Mouse (Mus musculus) ZHBTc4 (cell line): Measurements from ENCODE around the gene Gm15319.
"Not testable (repeated sequence)": the region's sequence is repeated elsewhere in the genome, so short reads cannot be mapped to it uniquely, and the experiment has no call there.

Experiments
- DNase-seq: peaks from one replicate; pipeline ENCODE4 v3.0.0-alpha.2; 2011; ENCODE audit warnings: low read depth, low spot score

Gene Gm15319

GRCm38 (mm10) chr8:20297939-20298505 is 65.0 kb downstream of the Gm15319 start:
- DNase-seq = peak; percentile 30

- DNase-seq = peak; percentile 94
Observed at GRCm38 (mm10) chr8:20296803-20297702, 66.0 kb downstream of the Gm15319 start.

DNA sequence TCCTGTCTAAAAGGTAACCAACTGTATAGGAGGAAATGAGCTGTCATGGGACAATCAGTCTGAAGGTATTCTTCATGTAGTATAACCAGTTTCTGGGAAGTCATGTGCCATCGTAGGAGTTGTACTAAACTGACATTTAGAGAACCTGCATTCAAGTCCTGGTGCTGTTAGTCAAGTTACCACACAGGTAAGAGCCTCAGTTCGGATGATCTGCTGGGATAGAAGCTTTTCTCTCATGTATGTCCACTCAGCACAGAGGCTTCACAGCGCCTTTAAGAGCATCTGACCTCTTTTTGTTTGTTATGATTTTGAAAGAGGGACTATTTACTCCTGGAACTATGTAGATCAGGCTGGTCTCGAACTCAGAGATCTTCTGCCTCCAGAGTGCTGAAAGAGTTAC is 67.1 kb downstream of the Gm15319 start:
- not testable (repeated sequence) for DNase-seq

GRCm38 (mm10) chr8:20294826-20295225 is 68.2 kb downstream of the Gm15319 start:
- DNase-seq = not testable (repeated sequence)

DNA sequence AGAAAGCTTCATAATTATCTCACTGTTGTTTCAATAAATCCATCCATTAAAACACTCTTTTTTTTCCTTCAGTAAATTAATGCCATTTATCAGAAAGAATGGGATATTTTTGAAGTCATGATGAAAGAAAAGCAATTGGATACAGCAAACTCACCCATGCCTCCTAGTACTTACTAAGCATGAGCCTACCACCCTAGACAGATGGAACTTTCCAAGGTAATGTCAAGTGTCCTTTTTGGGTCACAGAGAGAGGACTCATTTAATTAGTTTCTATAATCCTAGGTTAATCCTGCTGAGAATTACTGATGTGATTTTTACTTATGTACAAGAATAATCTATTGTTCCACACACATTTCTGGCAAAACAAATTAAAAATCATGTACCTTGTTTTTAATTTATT is 69.0 kb downstream of the Gm15319 start:
- DNase-seq = not testable (repeated sequence)

DNA sequence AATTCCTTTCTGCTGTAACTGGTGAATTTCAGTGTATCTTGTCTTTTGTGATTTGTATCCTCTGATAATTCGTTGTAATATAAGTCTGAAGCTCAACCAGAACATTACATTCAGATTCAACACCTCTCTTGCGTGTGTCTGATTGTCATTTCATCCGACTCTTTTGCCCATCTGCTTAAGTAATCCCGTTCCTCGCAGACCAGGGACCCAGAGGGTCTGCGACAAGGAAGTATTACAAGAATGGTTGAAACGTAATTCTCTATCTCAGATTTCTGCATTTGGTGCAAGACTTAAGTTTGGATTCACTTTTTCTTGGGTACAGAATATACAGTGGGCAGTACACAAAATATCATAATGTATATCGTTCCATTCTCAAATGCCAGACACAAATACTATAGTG is 73.0 kb downstream of the Gm15319 start:
- DNase-seq = not testable (repeated sequence)

DNA sequence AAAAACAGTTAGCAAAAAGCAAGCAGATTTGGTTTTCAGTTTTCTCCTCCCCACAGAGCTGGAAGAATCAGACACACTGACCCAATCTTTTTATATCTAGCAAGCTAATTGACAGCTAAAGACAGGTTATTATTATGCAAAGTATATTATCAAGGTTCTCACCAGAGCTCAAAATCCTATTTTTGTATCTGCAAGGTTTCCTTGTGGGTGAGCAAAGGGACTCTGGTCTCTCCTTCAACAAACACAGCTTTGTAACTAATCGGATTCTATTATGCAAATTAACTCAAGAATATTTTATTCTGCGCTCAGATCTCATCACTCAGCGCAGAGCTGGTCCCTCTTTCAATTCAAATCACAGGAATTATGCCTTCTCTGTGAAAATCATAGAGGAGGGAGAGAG is 74.1 kb downstream of the Gm15319 start:
- not testable (repeated sequence) for DNase-seq

DNA sequence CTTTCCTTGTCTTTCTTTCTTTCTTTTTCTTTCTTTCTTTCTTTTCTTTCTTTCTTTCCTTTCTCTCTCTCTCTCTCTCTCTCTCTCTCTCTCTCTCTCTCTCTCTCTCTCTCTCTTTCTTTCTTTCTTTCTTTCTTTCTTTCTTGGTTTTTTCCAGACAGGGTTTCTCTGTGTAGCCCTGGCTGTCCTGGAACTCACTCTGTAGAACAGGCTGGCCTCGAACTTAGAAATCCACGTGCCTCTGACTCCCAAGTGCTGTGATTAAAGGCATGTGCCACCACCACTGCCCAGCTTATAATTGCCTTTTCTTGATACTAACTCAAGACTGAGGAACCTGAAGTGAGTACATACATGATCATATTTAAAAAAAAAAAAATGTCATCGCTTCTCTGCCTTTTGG is 75.3 kb downstream of the Gm15319 start:
- not testable (repeated sequence) for DNase-seq
